In genomic region chr14:108895456-108895855, GRCm38 (mm10) we compare ENCODE assay signal across 21 mouse cellular contexts. TPM values are rescaled to one million over a fixed set of nuclear protein-coding genes. Genes with fewer than 3 reads are reported as not detected.
DNase-seq lines count a peak whose midpoint lies in the region; ATAC-seq and TF ChIP-seq lines count a peak whose summit lies in the region.
"Had no signal": no experiment of that assay in that cellular context is flagged by ENCODE, and none has a peak within 500 bp of the region (broad histone marks: within the 10 kb centered on the region; RNA-seq: fewer than 3 reads in every experiment).

No protein-coding gene starts in this region.

- 0 out of 2 replicates have a peak, but pooled peaks have one; percentile 17 for TF ChIP-seq EP300 in lung, postnatal 0 days (IDR thresholded peaks at IDR 0.05)

- no peak for TF ChIP-seq CTCF in lung, postnatal 0 days (IDR thresholded peaks at IDR 0.05)
- TF ChIP-seq CTCF in intestine, postnatal 0 days (IDR thresholded peaks at IDR 0.05; ENCODE audit: low read depth): no peak

- no peak overlapping the region for H3K4me3 ChIP-seq in lung, postnatal 0 days (ENCODE audit: low read depth, low read length)
- no peak overlapping the region for H3K4me3 ChIP-seq in intestine, postnatal 0 days (ENCODE audit: low read depth, low read length)
- H3K4me3 ChIP-seq: embryonic facial prominence, embryonic 10.5 days; limb, embryonic 13.5 days; liver, embryonic 12.5 days; midbrain, embryonic 10.5 days had no signal

- no peaks in the 10 kb centered on the region for H3K9me3 ChIP-seq in lung, postnatal 0 days (ENCODE audit: low read length)
- H3K9me3 ChIP-seq in intestine, postnatal 0 days (ENCODE audit: control insufficient read depth): no peaks in the 10 kb centered on the region
- H3K9me3 ChIP-seq: embryonic facial prominence, embryonic 10.5 days; limb, embryonic 13.5 days; liver, embryonic 12.5 days; midbrain, embryonic 10.5 days had no signal

- no peaks in the 10 kb centered on the region for H3K4me1 ChIP-seq in lung, postnatal 0 days (ENCODE audit: insufficient read depth, low read depth, low read length)
- no peaks in the 10 kb centered on the region for H3K4me1 ChIP-seq in intestine, postnatal 0 days (replicated peaks; ENCODE audit: control insufficient read depth, insufficient read depth, low read length)
- H3K4me1 ChIP-seq: embryonic facial prominence, embryonic 10.5 days; limb, embryonic 13.5 days; liver, embryonic 12.5 days; midbrain, embryonic 10.5 days had no signal

- 42% methylated on average over 2 of the region's 2 CpGs for whole genome bisulfite sequencing in lung, postnatal 0 days
- 49% methylated on average over 2 of the region's 2 CpGs for WGBS in intestine, postnatal 0 days

- no peak overlapping the region for H3K4me2 ChIP-seq in lung, postnatal 0 days (replicated peaks; ENCODE audit: low read depth, low read length)
- H3K4me2 ChIP-seq in intestine, postnatal 0 days (replicated peaks; ENCODE audit: low read depth): no peak overlapping the region
- H3K4me2 ChIP-seq: hindbrain, embryonic 14.5 days; limb, embryonic 13.5 days; liver, embryonic 12.5 days had no signal

- no peak overlapping the region for H3K27ac ChIP-seq in lung, postnatal 0 days (ENCODE audit: low read length)
- no peak overlapping the region for H3K27ac ChIP-seq in intestine, postnatal 0 days (ENCODE audit: low read depth, low read length)
- H3K27ac ChIP-seq: embryonic facial prominence, embryonic 10.5 days; hindbrain, embryonic 14.5 days; limb, embryonic 13.5 days; liver, embryonic 12.5 days; midbrain, embryonic 10.5 days had no signal

- DNase-seq in cerebellum, postnatal 4 days (ENCODE audit: low spot score in 2 of 2): no peak
- DNase-seq in lung, postnatal 0 days (ENCODE audit: low spot score): peak; percentile 48
- DNase-seq in lung, postnatal 14 days: no peak
- DNase-seq in cerebellum, adult 8-10 months: peak; percentile 35
- peak; percentile 33 to 53 for DNase-seq in cerebellum, postnatal 36 days
- no peak for DNase-seq in heart, postnatal 4 days
- DNase-seq: adrenal gland, postnatal 25 days; gastrocnemius, postnatal 36 days; kidney, adult 9 months; kidney, postnatal 36 days; layer of hippocampus, postnatal 36 days; lung, adult 18-20 months; lung, postnatal 36 days had no signal

- ATAC-seq in cerebellum, adult (ENCODE audit: insufficient number of reproducible peaks, low FRiP score, low TSS enrichment): peak; percentile 85
- peak; percentile 40; the same call in 1 of the 2 replicates for ATAC-seq in lung, postnatal 0 days
- no peak for ATAC-seq in intestine, postnatal 0 days
- ATAC-seq: liver, embryonic 12.5 days had no signal

- no peaks in the 10 kb centered on the region for H3K36me3 ChIP-seq in lung, postnatal 0 days (ENCODE audit: insufficient read depth, low read length)
- no peaks in the 10 kb centered on the region for H3K36me3 ChIP-seq in intestine, postnatal 0 days (ENCODE audit: control insufficient read depth, insufficient read depth)
- H3K36me3 ChIP-seq: embryonic facial prominence, embryonic 10.5 days; limb, embryonic 13.5 days; liver, embryonic 12.5 days; midbrain, embryonic 10.5 days had no signal

- H3K27me3 ChIP-seq in lung, postnatal 0 days (replicated peaks; ENCODE audit: insufficient read depth, low read length): no peaks in the 10 kb centered on the region
- no peaks in the 10 kb centered on the region for H3K27me3 ChIP-seq in intestine, postnatal 0 days (replicated peaks; ENCODE audit: control insufficient read depth, insufficient read depth, low read length)
- H3K27me3 ChIP-seq: limb, embryonic 13.5 days; liver, embryonic 12.5 days had no signal

- no peak overlapping the region for H3K9ac ChIP-seq in lung, postnatal 0 days (replicated peaks; ENCODE audit: low read depth)
- no peak overlapping the region for H3K9ac ChIP-seq in intestine, postnatal 0 days (ENCODE audit: low read depth, low read length)
- H3K9ac ChIP-seq: hindbrain, embryonic 14.5 days; limb, embryonic 13.5 days; liver, embryonic 12.5 days had no signal

RNA-seq across cellular contexts. Expression of gene Slitrk1, which starts 18.5 kb away (rescaled TPM):
- polyA plus RNA-seq in lung, postnatal 0 days (2015; fragmentation: Nextera tagmentation; extraction: Ambion mirVana): 0.04 TPM in 1 of 2 replicates, not detected in the other
- polyA plus RNA-seq in intestine, postnatal 0 days (2015; fragmentation: Nextera tagmentation; extraction: Ambion mirVana): 0.25 and 0.39 TPM in 2 replicates
- not detected for total RNA-seq in heart, postnatal 4 days (2021)
- total RNA-seq: heart, postnatal 25 days had no signal

Comparison
In these comparisons a context has a peak if more than half of its experiments do, and no peak if none do; other contexts are left out.
1. DNase-seq: peak in lung, postnatal 0 days (single experiment), cerebellum, adult 8-10 months (single experiment) and cerebellum, postnatal 36 days (2 of 2); none in cerebellum, postnatal 4 days (0 of 2), lung, postnatal 14 days (single experiment) and heart, postnatal 4 days (single experiment).